Mouse (Mus musculus): Measurements from ENCODE around the gene Phactr3.

- TF ChIP-seq CTCF (IDR thresholded peaks at IDR 0.05; ENCODE audit: control insufficient read depth, insufficient read depth, low read length) = no peak
- no peak for TF ChIP-seq POLR2A (IDR thresholded peaks at IDR 0.05; ENCODE audit: borderline replicate concordance, control insufficient read depth, low read depth, low read length)
These were observed 206.0 kb downstream of the Phactr3 start for GRCm38 (mm10) chr2:178324818-178325217.
